Mouse (Mus musculus): ENCODE results near the gene Med31.
"Not testable (repeated sequence)": the region's sequence is repeated elsewhere in the genome, so short reads cannot be mapped to it uniquely, and the experiment has no call there.

Gene Med31

GRCm38 (mm10) chr11:72203440-72203839 is 12.0 kb downstream of the Med31 start:
- no peak for DNase-seq (ENCODE audit: low spot score)

GRCm38 (mm10) chr11:72196506-72196905 is 18.9 kb downstream of the Med31 start:
- no peak for DNase-seq (ENCODE audit: low spot score)

DNA sequence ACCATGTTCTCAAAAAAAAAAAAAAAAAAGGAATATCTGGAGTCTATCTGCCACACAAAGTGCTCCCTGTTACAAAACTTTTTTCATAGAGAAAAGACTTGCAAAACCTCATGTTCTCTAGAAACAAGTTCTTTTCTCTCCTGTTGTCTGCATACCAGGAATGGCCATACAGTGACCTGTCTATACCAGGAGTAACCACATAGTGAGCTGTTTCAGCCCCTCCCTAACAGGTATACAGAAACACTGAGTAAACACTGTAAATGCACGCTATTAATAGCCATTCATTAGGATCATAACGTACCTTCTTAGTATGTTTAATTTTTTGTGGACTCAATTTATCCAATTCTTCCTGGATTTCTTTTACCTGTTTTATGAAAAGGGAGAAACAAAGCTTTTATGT is 21.1 kb downstream of the Med31 start:
- DNase-seq (ENCODE audit: low spot score) = no peak

- no peak for DNase-seq (ENCODE audit: low spot score)
Measured at GRCm38 (mm10) chr11:72190857-72191256, 24.5 kb downstream of the Med31 start.

DNA sequence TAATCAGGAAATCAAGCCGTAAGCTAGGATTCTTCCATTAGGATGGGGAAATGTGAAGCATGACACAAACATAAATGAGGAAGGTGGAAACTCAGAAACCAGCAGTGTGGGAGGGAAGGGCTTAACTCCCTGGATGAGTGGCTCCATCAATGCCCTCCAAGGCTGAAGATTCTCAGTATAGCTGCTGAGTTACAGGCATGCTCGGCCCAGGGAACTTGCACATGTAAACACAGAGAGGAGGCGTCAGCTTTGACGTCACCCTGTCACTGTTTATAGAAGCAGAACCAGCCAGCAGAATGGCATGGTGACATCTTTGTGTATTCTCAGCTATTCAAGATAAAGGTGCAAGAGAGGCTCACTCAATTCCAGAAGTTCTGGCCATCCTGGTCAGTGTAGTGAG is 31.1 kb downstream of the Med31 start:
- no peak for DNase-seq (ENCODE audit: low spot score)

DNA sequence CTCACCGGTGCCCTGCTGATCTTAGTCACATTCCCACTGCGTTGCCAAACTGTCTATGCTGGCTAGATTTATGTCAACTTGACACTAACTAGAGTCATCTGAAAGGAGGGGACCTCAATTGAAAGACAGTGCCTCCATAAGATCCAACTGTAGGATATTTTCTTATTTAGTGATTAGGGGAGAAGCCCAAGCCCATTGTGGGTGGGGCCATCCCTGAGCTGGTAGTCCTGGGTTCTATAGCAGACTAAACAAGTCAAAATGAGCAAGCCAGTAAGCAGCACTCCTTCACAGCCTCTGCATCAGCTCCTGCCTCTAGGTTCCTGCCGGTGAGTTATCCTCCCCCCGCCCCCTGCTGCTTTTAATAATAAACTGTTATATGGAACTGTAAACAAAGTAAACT is 34.3 kb downstream of the Med31 start:
- DNase-seq (ENCODE audit: low spot score) = no peak

GRCm38 (mm10) chr11:72180556-72180955 is 34.8 kb downstream of the Med31 start:
- DNase-seq (ENCODE audit: low spot score) = no peak

DNA sequence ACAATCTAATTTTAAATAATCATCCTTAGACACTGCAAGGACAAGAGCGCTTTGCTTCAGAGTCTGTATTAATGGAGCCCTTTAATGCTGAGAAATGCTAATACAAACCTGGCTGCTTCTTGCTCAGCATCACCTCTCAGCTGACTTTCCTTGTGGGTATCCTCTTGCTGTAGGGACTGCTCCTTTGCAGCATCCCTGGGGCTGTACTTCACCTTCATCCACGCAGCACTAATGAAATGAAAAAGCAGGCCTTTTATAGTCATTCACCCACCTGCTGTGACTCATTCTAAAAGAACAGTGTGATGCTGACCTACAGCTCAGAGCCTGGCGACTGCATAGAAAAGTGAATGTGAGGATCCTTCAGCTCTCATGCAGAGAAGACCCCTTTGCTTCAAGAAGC is 38.8 kb downstream of the Med31 start:
- DNase-seq (ENCODE audit: low spot score) = no peak

DNA sequence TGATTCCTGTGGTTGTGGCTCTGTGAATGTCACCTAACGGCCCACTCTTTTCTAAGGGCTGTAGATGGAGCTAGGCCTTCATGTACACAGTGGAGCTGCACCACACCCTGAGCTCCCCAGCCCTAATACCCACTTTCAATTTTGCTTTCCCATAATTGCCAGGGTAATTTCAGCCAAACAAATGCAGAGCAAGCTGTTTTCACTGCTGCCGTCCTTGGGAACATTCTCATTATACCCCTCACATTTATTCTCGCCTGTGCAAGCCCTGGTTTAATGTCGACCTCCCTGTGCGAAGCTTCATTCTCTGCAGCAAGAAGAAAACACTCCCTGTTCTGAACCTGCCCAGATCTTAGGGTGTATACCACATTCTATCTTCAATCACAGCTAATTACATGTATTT is 39.4 kb downstream of the Med31 start:
- no peak for DNase-seq (ENCODE audit: low spot score)

GRCm38 (mm10) chr11:72174721-72175120 is 40.7 kb downstream of the Med31 start:
- DNase-seq (ENCODE audit: low spot score) = no peak

- DNase-seq (ENCODE audit: low spot score) = no peak
Measured at GRCm38 (mm10) chr11:72173506-72173905, 41.9 kb downstream of the Med31 start.

- DNase-seq (ENCODE audit: low spot score) = not testable (repeated sequence)
Measured at GRCm38 (mm10) chr11:72171906-72172305, 43.5 kb downstream of the Med31 start.

DNA sequence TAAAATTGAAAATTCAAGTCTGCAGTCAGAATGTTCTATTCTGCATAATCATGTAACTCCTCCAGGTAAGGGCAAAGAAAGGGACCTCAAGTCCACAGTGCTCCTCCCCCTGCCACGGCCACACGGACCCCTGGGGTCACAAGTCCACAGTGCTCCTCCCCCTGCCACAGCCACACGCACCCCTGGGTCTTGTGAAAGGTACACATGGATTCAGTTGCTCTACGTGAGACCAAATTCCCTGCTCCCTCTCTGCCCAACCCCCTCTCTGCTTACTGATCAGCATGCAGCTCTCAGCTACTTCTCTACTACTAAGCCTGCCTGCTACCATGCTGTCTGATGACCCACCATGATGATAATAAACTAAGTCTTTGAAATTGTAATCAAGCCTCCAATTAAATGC is 45.5 kb downstream of the Med31 start:
- no peak for DNase-seq (ENCODE audit: low spot score)

- no peak for DNase-seq (ENCODE audit: low spot score)
Measured at GRCm38 (mm10) chr11:72163198-72163597, 52.2 kb downstream of the Med31 start.

All from lung, postnatal 25 days (tissue).